ENCODE assay signal across 7 mouse cellular contexts in the genomic region with DNA sequence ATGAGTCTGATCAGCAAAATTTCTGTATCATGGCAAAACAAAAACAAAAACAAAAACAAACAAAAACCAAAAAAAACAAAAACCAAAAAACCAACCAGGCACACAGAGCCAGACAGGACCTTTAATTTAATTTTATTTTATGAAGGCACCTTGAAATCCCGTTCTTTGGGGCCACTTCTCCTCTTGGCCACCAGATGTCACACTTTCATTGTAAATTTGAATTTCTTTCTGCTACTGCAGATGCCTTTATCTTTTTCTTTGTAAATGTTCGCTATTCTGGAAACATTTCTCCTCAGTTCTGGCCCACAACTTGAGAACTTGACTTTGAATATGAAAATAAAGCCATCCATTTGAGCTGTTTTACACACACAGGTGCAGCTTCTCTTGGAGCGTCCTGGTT.
DNase-seq lines count a peak whose midpoint lies in the region; ATAC-seq and TF ChIP-seq lines count a peak whose summit lies in the region.

No protein-coding gene starts in this region.

- H3K27ac ChIP-seq in stomach, postnatal 0 days (replicated peaks): no peak overlapping the region

- no peaks in the 10 kb centered on the region for H3K27me3 ChIP-seq in stomach, postnatal 0 days (ENCODE audit: control insufficient read depth, insufficient read depth, low read length)

- ATAC-seq in stomach, postnatal 0 days (ENCODE audit: low FRiP score, low TSS enrichment): no peak

- TF ChIP-seq CTCF in stomach, postnatal 0 days (IDR thresholded peaks at IDR 0.05; ENCODE audit: low read depth): peak; percentile 83

- DNase-seq in kidney, adult 9 months: peak; percentile 31
- no peak for DNase-seq in kidney, adult 18-20 months
- peak; percentile 48 for DNase-seq in ES-CJ7 (ENCODE audit: low read depth, low spot score)
- peak; percentile 60 for DNase-seq in adipocyte (ENCODE audit: low spot score)
- peak; percentile 20 for DNase-seq in induced T-regulatory cell, adult 2 months (ENCODE audit: low read depth)
- DNase-seq in stomach, postnatal 0 days (ENCODE audit: low spot score): no peak
- no peak for DNase-seq in gastrocnemius, adult 8-10 months (ENCODE audit: low spot score in 2 of 2)

- no peak for TF ChIP-seq EP300 in stomach, postnatal 0 days (optimal IDR thresholded peaks at IDR 0.05)

- no peak overlapping the region for H3K9ac ChIP-seq in stomach, postnatal 0 days (ENCODE audit: low read length)

- no peak overlapping the region for H3K4me2 ChIP-seq in stomach, postnatal 0 days (replicated peaks; ENCODE audit: low read depth)

- no peaks in the 10 kb centered on the region for H3K9me3 ChIP-seq in stomach, postnatal 0 days (ENCODE audit: control insufficient read depth, low read length)

- no peaks in the 10 kb centered on the region for H3K4me1 ChIP-seq in stomach, postnatal 0 days (replicated peaks; ENCODE audit: control insufficient read depth, insufficient read depth)

- no peak overlapping the region for H3K4me3 ChIP-seq in stomach, postnatal 0 days (ENCODE audit: low read depth, low read length)

- H3K36me3 ChIP-seq in stomach, postnatal 0 days (ENCODE audit: control insufficient read depth, insufficient read depth, low read length): no peaks in the 10 kb centered on the region

- 15% methylated on average over 3 of the region's 3 CpGs for WGBS in stomach, postnatal 0 days

Comparison
In these comparisons a context has a peak if more than half of its experiments do, and no peak if none do; other contexts are left out.
1. DNase-seq: peak in kidney, adult 9 months (single experiment), ES-CJ7 (single experiment), adipocyte (single experiment) and induced T-regulatory cell, adult 2 months (single experiment); none in kidney, adult 18-20 months (single experiment), stomach, postnatal 0 days (single experiment) and gastrocnemius, adult 8-10 months (0 of 2).